Mouse (Mus musculus) kidney, postnatal 14 days (tissue): Measurements from ENCODE around the gene Bnc2.

Experiments used
- DNase-seq: peaks from one replicate; pipeline ENCODE4 v3.0.0; 2022; ENCODE audit warnings: mixed read lengths

Gene Bnc2

GRCm38 (mm10) chr4:84502581-84503269, 172.3 kb downstream of the Bnc2 start:
- DNase-seq, result no peak

GRCm38 (mm10) chr4:84500796-84501349, 174.2 kb downstream of the Bnc2 start:
- no peak for DNase-seq

DNA sequence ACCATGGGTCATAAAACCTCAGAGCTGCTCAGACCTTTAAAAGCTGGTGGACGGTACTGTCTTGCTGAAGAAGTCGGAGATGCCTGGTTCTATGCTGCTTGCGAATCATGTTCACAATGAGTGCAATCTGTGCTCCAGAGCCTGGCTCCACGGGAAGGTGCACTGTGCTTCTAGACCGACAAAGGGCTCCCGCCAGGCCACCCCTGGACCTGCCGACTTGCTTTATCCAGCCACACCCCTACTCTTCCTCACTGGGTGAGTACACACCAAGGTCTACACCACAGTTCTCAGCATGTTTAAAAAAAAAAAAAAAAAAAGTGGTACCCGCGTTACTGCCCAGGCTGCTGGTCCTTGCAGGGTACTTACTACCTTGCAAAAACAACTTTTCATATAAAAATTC, 174.8 kb downstream of the Bnc2 start:
- DNase-seq, result no peak

- no peak for DNase-seq
Measured at GRCm38 (mm10) chr4:84498469-84498868, 176.6 kb downstream of the Bnc2 start.

DNA sequence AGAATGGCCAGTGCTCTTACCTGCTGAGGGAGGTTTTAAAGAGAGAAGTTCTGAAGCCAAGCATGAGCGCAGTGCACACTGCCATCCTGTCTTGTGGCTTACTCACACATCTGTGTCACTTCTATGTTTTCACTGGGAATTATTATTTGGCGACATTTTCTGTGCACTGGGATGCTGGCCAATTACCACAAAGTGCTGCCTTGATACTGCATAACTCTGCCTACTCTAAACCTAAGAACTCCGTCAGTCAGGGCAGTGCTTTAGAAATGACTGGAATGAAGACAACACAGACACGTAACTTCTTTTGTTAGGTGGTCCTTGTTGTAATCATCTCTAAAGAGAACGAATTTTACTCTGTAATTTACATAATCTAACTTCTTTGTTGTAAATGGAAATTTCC, 186.8 kb downstream of the Bnc2 start:
- DNase-seq, result no peak

- DNase-seq, result no peak
Measured at GRCm38 (mm10) chr4:84482680-84483079, 192.4 kb downstream of the Bnc2 start.

DNA sequence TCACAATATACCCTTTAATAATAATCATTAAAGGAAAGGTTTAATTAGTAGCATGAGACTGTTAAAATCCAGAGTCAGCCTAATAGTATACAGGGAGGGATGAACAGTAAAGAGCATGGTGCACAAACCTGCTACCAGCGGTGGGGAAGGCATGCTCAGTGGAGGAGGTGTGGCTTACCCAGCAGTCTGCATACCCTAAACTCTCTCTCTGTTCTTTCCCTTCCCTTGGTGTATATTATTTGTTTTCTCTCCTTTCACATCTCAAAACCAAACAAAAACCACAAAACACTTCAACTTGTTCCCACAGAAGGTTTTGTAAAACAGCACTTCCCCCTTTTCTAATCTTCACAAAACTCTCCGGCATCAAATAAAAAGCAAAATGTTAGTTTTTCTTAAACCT, 202.4 kb downstream of the Bnc2 start:
- no peak for DNase-seq

- DNase-seq, result peak; percentile 36
Measured at GRCm38 (mm10) chr4:84470106-84470885, 204.8 kb downstream of the Bnc2 start.

DNA sequence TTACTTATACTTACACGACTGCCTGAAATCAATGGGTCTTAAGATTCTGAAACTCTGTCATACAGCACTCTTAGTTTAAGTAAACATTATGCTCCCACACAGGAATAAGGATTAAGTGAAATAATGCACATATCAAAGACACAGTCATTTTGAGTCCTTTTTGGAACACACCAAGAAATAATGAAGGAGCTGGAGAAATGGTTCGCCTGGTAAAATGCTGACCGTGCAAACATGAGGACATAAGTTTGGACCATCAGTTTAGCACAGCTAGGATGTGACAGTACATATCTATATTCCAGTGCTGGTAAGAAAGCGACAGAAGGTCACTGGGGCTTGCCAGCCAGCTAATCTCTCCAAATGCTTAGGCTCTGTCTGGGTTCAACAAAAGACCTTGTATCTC, 205.7 kb downstream of the Bnc2 start:
- DNase-seq, result no peak

- peak; percentile 17 for DNase-seq
Measured at GRCm38 (mm10) chr4:84467722-84468121, 207.4 kb downstream of the Bnc2 start.

- no peak for DNase-seq
Measured at GRCm38 (mm10) chr4:84458218-84458560, 216.9 kb downstream of the Bnc2 start.

DNA sequence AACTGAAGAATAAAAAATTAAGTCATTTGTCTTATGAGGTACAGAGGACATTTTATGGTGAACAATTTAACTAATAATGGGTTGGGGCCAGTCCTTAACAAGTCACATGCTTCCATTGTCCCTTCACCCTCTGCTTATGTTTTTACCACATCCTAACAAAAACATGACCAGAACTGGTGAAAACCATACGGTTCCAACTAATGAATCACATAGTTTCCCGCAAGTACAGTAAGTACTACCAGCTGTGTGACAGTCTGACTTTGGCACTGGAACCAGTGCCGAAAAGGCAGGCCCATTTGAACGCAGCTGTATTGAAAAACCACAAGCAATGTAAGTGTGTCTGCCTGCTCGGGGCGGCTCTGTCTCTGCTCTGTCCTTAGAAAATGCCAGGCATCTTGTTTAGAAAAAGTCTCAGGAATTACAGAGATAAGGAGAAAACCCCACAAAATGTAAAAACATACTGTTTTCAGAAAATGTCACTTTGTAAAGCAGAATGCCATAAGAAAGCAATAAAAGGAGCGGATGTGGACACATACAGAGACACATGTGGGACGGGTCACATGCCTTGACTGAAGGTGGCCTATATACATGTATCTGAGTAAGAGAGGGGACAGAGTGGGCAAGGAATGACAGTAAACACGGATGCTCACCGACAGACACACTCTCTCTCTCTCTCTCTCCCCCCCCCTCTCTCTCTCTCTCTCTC, 217.4 kb downstream of the Bnc2 start:
- DNase-seq, result no peak

DNA sequence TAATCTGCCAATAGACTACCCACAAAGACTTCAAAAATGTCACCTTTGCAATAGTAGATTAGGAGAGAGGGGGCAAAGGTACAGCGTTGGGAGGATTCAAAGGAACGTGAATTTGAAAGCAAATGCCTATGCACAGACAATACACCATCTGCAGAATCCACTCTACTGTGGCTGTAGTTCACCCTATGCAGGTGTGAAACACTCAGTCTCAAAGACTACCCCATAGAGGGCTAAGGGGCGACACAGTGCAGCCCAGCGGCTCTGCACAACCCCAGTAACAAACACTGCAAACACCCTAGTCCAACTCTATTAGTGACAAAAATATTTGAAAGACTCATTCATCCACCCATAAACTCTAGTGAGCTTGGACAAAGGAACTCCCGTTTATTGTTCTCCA, 218.2 kb downstream of the Bnc2 start:
- no peak for DNase-seq

DNA sequence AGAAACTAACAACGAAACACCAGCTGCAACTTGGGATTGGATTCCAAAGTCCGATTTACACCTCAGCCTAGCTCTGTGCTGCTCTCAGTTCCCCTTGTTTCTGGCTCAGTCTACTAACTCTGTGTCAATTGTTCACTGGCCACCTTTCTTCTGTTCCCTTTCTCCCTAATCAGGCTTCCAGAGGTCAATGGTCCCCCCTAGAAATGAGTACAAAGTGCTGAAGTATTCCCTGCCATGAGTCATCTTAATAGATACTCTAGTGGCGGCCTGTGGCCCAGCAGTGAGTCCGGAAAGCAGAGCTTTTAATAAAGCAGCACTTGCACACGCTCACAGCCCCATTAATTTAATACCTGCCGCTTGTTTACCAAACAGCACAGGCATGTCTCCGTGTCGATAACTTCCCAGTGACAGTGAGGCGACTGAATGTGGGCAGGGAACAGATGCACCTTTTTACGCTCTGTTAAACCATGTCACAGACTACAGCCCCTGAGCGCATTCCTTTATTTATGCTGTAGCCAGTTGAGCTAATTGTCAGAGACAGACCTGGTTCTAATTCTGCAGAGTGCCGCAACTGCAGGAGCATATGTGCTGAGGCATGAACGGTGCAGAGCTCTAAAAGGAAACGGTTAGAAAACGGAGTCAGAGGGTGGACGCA, 218.8 kb downstream of the Bnc2 start:
- DNase-seq, result peak; percentile 30

- DNase-seq, result no peak
Measured at GRCm38 (mm10) chr4:84454493-84454892, 220.6 kb downstream of the Bnc2 start.

GRCm38 (mm10) chr4:84453586-84453985, 221.5 kb downstream of the Bnc2 start:
- DNase-seq, result peak; percentile 47

DNA sequence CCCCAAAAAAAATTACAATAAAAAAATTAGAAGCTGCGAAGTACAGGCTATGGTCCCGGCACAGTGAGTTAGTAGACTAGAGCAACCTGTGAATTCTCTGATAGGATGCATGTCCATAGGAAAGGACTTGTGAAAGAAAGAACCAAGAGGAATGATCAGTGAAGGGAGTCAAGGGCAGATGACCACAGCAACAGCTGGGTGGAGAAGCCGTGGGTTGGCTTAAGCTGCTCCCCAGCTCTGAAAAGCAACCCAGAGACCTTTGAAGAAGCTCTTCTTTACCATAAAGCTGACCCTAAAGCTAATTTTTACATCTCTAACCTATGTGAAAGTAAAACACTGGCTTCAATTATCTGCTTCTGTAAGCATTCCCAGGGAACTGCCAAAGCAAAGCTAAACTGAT, 222.4 kb downstream of the Bnc2 start:
- no peak for DNase-seq

DNA sequence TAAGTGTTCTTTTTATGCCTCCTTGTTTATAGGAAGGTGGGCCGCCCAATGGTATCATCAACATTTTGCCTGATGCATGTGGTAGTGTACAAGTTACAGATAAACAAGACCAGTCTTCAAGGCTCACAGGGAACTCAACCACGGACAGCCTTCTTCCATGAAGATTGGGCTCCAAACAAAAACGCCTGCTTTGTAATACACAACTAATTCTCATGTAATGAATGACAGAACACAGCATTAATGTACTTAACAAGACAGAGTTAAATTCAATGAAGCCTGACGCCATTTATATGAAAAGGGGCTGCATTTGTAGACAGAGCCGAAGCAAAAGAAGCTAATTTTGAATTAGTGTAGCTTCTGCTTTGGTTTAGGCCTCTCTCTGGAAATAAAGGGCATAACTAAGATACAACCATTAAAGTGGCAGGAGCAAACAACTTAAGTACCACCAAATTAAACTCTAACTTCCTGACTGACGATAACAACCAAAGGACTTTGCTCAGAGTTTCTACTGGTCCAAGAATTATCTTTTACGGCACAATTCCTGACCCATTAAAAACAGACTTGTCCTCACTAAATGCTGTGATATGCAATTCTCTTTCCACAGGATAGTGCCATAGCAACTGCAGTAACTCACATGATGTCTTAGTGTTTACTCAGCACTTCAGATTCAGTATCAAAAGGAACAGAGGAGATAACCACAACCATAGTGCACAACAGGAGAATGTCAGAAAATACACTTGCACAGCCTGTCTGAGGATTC, 225.6 kb downstream of the Bnc2 start:
- peak; percentile 27 for DNase-seq

DNA sequence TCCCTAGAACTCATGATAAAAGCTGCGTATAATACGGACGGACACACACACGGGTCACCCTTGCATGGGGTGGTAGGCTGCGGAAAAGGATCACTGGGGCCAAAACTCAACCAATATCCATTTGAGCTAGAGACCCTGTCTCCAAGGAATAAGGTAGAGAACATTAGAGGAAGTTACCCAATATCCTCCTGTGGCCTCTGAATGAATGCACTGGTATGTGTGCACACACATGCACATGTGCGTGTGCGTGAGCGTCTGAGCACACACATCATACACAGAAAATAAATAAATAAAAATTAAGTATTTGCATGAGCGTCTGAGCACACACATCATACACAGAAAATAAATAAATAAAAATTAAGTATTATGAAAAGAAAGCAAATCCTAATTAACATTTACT, 241.8 kb downstream of the Bnc2 start:
- DNase-seq, result no peak

GRCm38 (mm10) chr4:84431677-84432515, 243.2 kb downstream of the Bnc2 start:
- DNase-seq, result peak; percentile 3

- no peak for DNase-seq
Measured at GRCm38 (mm10) chr4:84427955-84428354, 247.1 kb downstream of the Bnc2 start.
